Mouse (Mus musculus) megakaryocyte, embryonic 14.5 days (primary cell): Measurements from ENCODE around the gene Hivep3.

Experiments
- FLI1 ChIP-seq: IDR thresholded peaks from 2 replicates; pipeline ENCODE4 v1.6.1; 2012; ENCODE audit warnings: low read length, inconsistent platforms, mixed read lengths
- GATA1 ChIP-seq: IDR thresholded peaks from 3 replicates; pipeline ENCODE4 v1.6.1; 2012; ENCODE audit warnings: mixed read lengths, low read length, inconsistent platforms, borderline replicate concordance

DNA sequence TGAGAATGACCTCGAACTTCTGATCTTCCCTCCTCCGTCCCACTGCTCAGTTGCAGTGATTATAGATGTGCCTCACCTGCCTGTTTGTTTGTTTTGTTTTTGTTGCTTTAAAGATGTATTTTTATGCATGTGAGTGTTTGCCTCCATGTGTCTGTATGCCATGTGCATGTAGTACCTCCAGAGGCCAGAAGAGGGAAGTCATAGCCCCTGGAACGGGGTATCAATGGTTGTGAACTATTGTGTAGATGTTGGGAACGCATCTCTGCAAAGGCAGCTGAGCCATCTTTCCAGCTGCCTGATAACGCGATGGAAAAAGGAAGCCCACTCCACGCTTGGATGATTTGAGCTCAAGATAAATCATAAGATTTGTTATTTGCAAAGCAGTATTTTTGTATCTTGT, 183.9 kb downstream of the Hivep3 start:
- no peak for TF ChIP-seq GATA1
- no peak for TF ChIP-seq FLI1
